Mouse (Mus musculus): Measurements from ENCODE around the gene Man1a2.

DNA sequence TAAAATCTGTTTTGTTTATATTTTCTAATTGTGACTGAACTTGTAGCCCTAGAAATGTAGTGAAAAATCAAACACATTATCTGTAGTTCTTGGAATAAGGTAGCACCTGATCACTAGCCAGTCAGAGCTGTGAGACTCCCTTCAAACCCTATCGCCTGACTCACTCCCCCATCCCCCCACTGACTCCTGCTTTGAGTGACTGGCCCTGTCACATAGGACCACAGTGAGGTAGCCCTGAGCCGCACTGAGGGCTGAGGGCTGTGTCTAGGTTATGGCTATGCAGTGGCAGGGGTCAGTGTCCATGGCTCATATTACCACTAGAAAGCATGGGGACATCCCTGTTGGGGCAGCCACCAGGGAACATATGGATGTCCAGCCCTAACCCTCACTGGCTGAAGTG is 80.8 kb downstream of the Man1a2 start:
- TF ChIP-seq CTCF (IDR thresholded peaks at IDR 0.05) (no peak), EP300 (IDR thresholded peaks at IDR 0.05) (no peak)
